Mouse (Mus musculus) thymus, adult 2 months (tissue): ENCODE data around the gene Gm10354.
"Not testable (repeated sequence)": the region's sequence is repeated elsewhere in the genome, so short reads cannot be mapped to it uniquely, and the experiment has no call there.

Experiments used
- CTCF ChIP-seq: fragments of 200-500 bp; IDR thresholded peaks from 2 replicates; pipeline ENCODE4 v1.5.1; 2012; ENCODE audit warnings: mild to moderate bottlenecking, control low read depth, low read length, moderate library complexity, borderline replicate concordance; ENCODE audit not compliant: control insufficient read depth, poor library complexity, insufficient read depth; ENCODE audit errors: extremely low read depth
- POLR2A ChIP-seq: fragments of 200-500 bp; IDR thresholded peaks from 2 replicates; pipeline ENCODE4 v1.6.1; 2012; ENCODE audit warnings: mild to moderate bottlenecking, low read length, control low read depth, moderate library complexity; ENCODE audit not compliant: control insufficient read depth, poor library complexity, insufficient read depth; ENCODE audit errors: extremely low read depth

GRCm38 (mm10) chr5:14955928-14956706, 22.6 kb downstream of the Gm10354 start:
- TF ChIP-seq POLR2A, CTCF: not testable (repeated sequence)
